Mouse (Mus musculus) stomach, embryonic 16.5 days (tissue): ENCODE data around the gene Cplx1. TPM values are rescaled to one million over a fixed set of nuclear protein-coding genes. Genes with fewer than 3 reads are reported as not detected.
"Not testable (repeated sequence)": the region's sequence is repeated elsewhere in the genome, so short reads cannot be mapped to it uniquely, and the experiment has no call there.

Experiments used
- ATAC-seq: fragments of 200-750 bp; cut with Nextera tagmentation; 2 replicates; pipeline ENCODE4 v1.8.0; 2017; ENCODE audit warnings: moderate number of reproducible peaks, moderate TSS enrichment; ENCODE audit not compliant: insufficient read depth, low FRiP score
- H3K27ac ChIP-seq: fragments of 300-500 bp; sonication (generic); 2 replicates; pipeline ENCODE4 v1.5.1; 2014; ENCODE audit warnings: low read length
- H3K27me3 ChIP-seq: fragments of 300-500 bp; sonication (generic); 2 replicates; pipeline ENCODE4 v1.6.1; 2014; ENCODE audit warnings: low read length, control low read depth, mixed read lengths; ENCODE audit not compliant: control insufficient read depth, insufficient read depth
- H3K36me3 ChIP-seq: fragments of 300-500 bp; sonication (generic); 2 replicates; pipeline ENCODE4 v1.6.1; 2014; ENCODE audit warnings: low read length; ENCODE audit not compliant: control insufficient read depth, insufficient read depth
- H3K4me1 ChIP-seq: fragments of 300-500 bp; sonication (generic); 2 replicates; pipeline ENCODE4 v1.6.1; 2014; ENCODE audit warnings: low read length, control low read depth, mixed read lengths; ENCODE audit not compliant: control insufficient read depth, insufficient read depth
- H3K4me2 ChIP-seq: fragments of 300-500 bp; sonication (generic); 2 replicates; pipeline ENCODE4 v1.6.1; 2014; ENCODE audit warnings: low read depth, low read length, mixed read lengths
- H3K4me3 ChIP-seq: fragments of 300-500 bp; sonication (generic); replicated peaks from 2 replicates; pipeline ENCODE4 v1.5.1; 2014; ENCODE audit warnings: mild to moderate bottlenecking, low read length
- H3K9ac ChIP-seq: fragments of 300-500 bp; sonication (generic); 2 replicates; pipeline ENCODE4 v1.6.1; 2014; ENCODE audit warnings: low read length
- H3K9me3 ChIP-seq: fragments of 300-500 bp; sonication (generic); replicated peaks from 2 replicates; pipeline ENCODE4 v1.6.1; 2016; ENCODE audit warnings: low read length, control low read depth; ENCODE audit not compliant: control insufficient read depth
- WGBS: fragments of 180-500 bp; shearing (Covaris S2); extraction: QIAGEN DNeasy Blood & Tissue Kit; methylation state at CpG from one replicate; pipeline ENCODE4 v1.1.7; 2014; 5-methylcytosine and 5-hydroxymethylcytosine counted together
- polyA plus RNA-seq: library from polyadenylated mRNA; unstranded; fragments of >200 nt; fragmentation: Nextera tagmentation; extraction: Ambion mirVana; gene quantifications from 2 replicates; pipeline ENCODE4 v1.2.1, GENCODE M21; 2015

Cplx1 gene
- polyA plus RNA-seq, 1 experiment from 2014 or later, result 2.9 TPM

- no peak for ATAC-seq
- Histone ChIP-seq H3K9me3 (no peaks in the 10 kb centered on the region), H3K9ac (no peak overlapping the region), H3K4me3 (no peak overlapping the region), H3K36me3 (no peaks in the 10 kb centered on the region), H3K4me2 (no peak overlapping the region), H3K27me3 (no peaks in the 10 kb centered on the region), H3K4me1 (no peaks in the 10 kb centered on the region), H3K27ac (no peak overlapping the region)
- 61% methylated on average over 2 of the region's 2 CpGs for WGBS
Observed at GRCm38 (mm10) chr5:108521016-108521415, 28.8 kb downstream of the Cplx1 start.

- Histone ChIP-seq H3K4me2 (no peak overlapping the region), H3K9me3 (no peaks in the 10 kb centered on the region), H3K4me1 (no peaks in the 10 kb centered on the region), H3K27ac (no peak overlapping the region), H3K4me3 (no peak overlapping the region), H3K9ac (no peak overlapping the region), H3K27me3 (no peaks in the 10 kb centered on the region), H3K36me3 (no peaks in the 10 kb centered on the region)
- WGBS, result 73% methylated on average over 7 of the region's 7 CpGs
- ATAC-seq, result peak; percentile 4; the same call in 1 of the 2 replicates
Observed at GRCm38 (mm10) chr5:108520153-108520552, 29.7 kb downstream of the Cplx1 start.

- no peak for ATAC-seq
- no peak overlapping the region for H3K4me2 ChIP-seq
- WGBS, result 70% methylated on average over 5 of the region's 5 CpGs
- H3K4me1 ChIP-seq, result no peaks in the 10 kb centered on the region
- H3K9me3 ChIP-seq, result no peaks in the 10 kb centered on the region
- no peak overlapping the region for H3K4me3 ChIP-seq
- no peaks in the 10 kb centered on the region for H3K36me3 ChIP-seq
- H3K9ac ChIP-seq, result no peak overlapping the region
- no peak overlapping the region for H3K27ac ChIP-seq
- H3K27me3 ChIP-seq, result no peaks in the 10 kb centered on the region
Observed at GRCm38 (mm10) chr5:108518951-108519350, 30.9 kb downstream of the Cplx1 start.

- no peaks in the 10 kb centered on the region for H3K9me3 ChIP-seq
- no peak overlapping the region for H3K4me2 ChIP-seq
- no peaks in the 10 kb centered on the region for H3K27me3 ChIP-seq
- no peak for ATAC-seq
- no peaks in the 10 kb centered on the region for H3K4me1 ChIP-seq
- no peak overlapping the region for H3K9ac ChIP-seq
- WGBS, result 74% methylated on average over 9 of the region's 9 CpGs
- no peak overlapping the region for H3K27ac ChIP-seq
- H3K36me3 ChIP-seq, result no peaks in the 10 kb centered on the region
- H3K4me3 ChIP-seq, result no peak overlapping the region
Observed at GRCm38 (mm10) chr5:108518106-108518885, 31.5 kb downstream of the Cplx1 start.

GRCm38 (mm10) chr5:108516655-108517054, 33.2 kb downstream of the Cplx1 start:
- H3K4me1 ChIP-seq, result no peaks in the 10 kb centered on the region
- no peak overlapping the region for H3K9ac ChIP-seq
- no peaks in the 10 kb centered on the region for H3K9me3 ChIP-seq
- no peak overlapping the region for H3K4me2 ChIP-seq
- H3K4me3 ChIP-seq, result no peak overlapping the region
- WGBS, result 77% methylated on average over 3 of the region's 3 CpGs
- no peak for ATAC-seq
- H3K36me3 ChIP-seq, result no peaks in the 10 kb centered on the region
- no peaks in the 10 kb centered on the region for H3K27me3 ChIP-seq
- no peak overlapping the region for H3K27ac ChIP-seq

- Histone ChIP-seq H3K27ac (no peak overlapping the region), H3K36me3 (no peaks in the 10 kb centered on the region), H3K4me1 (no peaks in the 10 kb centered on the region), H3K4me3 (no peak overlapping the region), H3K9me3 (no peaks in the 10 kb centered on the region), H3K9ac (no peak overlapping the region), H3K4me2 (no peak overlapping the region), H3K27me3 (no peaks in the 10 kb centered on the region)
- WGBS, result 65% methylated on average over 6 of the region's 6 CpGs
- no peak; the same call in 1 of the 2 replicates for ATAC-seq
Observed at GRCm38 (mm10) chr5:108515581-108516361, 34.1 kb downstream of the Cplx1 start.

GRCm38 (mm10) chr5:108502286-108502685, 47.5 kb downstream of the Cplx1 start:
- Histone ChIP-seq H3K9me3 (no peaks in the 10 kb centered on the region), H3K36me3 (peaks cover 38% of the 10 kb centered on the region), H3K27me3 (no peaks in the 10 kb centered on the region), H3K27ac (no peak overlapping the region), H3K4me2 (no peak overlapping the region), H3K4me1 (no peaks in the 10 kb centered on the region), H3K4me3 (no peak overlapping the region), H3K9ac (no peak overlapping the region)
- WGBS, result 87% methylated on average over 18 of the region's 18 CpGs
- no peak for ATAC-seq

GRCm38 (mm10) chr5:108501573-108501972, 48.3 kb downstream of the Cplx1 start:
- 88% methylated on average over 1 of the region's 1 CpGs for WGBS
- H3K9ac ChIP-seq, result no peak overlapping the region
- no peak overlapping the region for H3K4me3 ChIP-seq
- H3K36me3 ChIP-seq, result peaks cover 38% of the 10 kb centered on the region
- no peaks in the 10 kb centered on the region for H3K27me3 ChIP-seq
- no peak overlapping the region for H3K27ac ChIP-seq
- no peak overlapping the region for H3K4me2 ChIP-seq
- no peak for ATAC-seq
- H3K4me1 ChIP-seq, result no peaks in the 10 kb centered on the region
- H3K9me3 ChIP-seq, result no peaks in the 10 kb centered on the region

- H3K27me3 ChIP-seq, H3K9me3 ChIP-seq, H3K4me1 ChIP-seq, H3K9ac ChIP-seq, ATAC-seq, H3K27ac ChIP-seq, H3K4me3 ChIP-seq, H3K4me2 ChIP-seq: not testable (repeated sequence)
- 91% methylated on average over 5 of the region's 5 CpGs for WGBS
- peaks cover 14% of the 10 kb centered on the region for H3K36me3 ChIP-seq
Observed at GRCm38 (mm10) chr5:108486148-108486547, 63.7 kb downstream of the Cplx1 start.
